9 mouse cellular contexts compared by ENCODE assay signal in genomic region chr12:80230854-80231253, GRCm38 (mm10). TPM values are rescaled to one million over a fixed set of nuclear protein-coding genes. Genes with fewer than 3 reads are reported as not detected.
DNase-seq lines count a peak whose midpoint lies in the region; ATAC-seq lines count a peak whose summit lies in the region.
"Had no signal": no experiment of that assay in that cellular context is flagged by ENCODE, and none has a peak within 500 bp of the region (broad histone marks: within the 10 kb centered on the region; RNA-seq: fewer than 3 reads in every experiment).

No protein-coding gene starts in this region.

- peaks cover 50% of the 10 kb centered on the region for H3K4me1 ChIP-seq in kidney, embryonic 14.5 days (ENCODE audit: control insufficient read depth, insufficient read depth, low read length)
- peaks cover 32% of the 10 kb centered on the region for H3K4me1 ChIP-seq in embryonic facial prominence, embryonic 11.5 days (ENCODE audit: control insufficient read depth, insufficient read depth, low read length)
- H3K4me1 ChIP-seq in hindbrain, embryonic 16.5 days (ENCODE audit: control insufficient read depth, insufficient read depth, low read depth, low read length), result peaks cover 30% of the 10 kb centered on the region
- H3K4me1 ChIP-seq in midbrain, embryonic 15.5 days, result peaks cover 16% of the 10 kb centered on the region

- DNase-seq in kidney, postnatal 14 days, result no peak
- DNase-seq in embryonic facial prominence, embryonic 11.5 days (ENCODE audit: low spot score), result no peak
- no peak for DNase-seq in cerebellum, postnatal 14 days
- no peak for DNase-seq in cerebellum, adult 9-11 months
- no peak for DNase-seq in thymus, postnatal 0 days (ENCODE audit: low spot score)
- DNase-seq: cerebellum, postnatal 36 days had no signal

- peak overlapping the region; percentile 93 for H3K27ac ChIP-seq in kidney, embryonic 14.5 days (ENCODE audit: low read depth, low read length)
- H3K27ac ChIP-seq in embryonic facial prominence, embryonic 11.5 days (replicated peaks; ENCODE audit: low read depth, low read length), result peak overlapping the region; percentile 96
- peak overlapping the region; percentile 40; the same call in 1 of the 2 replicates for H3K27ac ChIP-seq in hindbrain, embryonic 16.5 days (ENCODE audit: low read depth, low read length)
- 0 out of 2 replicates have a peak overlapping the region, but pooled peaks have one; percentile 39 for H3K27ac ChIP-seq in midbrain, embryonic 15.5 days

- WGBS in kidney, embryonic 14.5 days, result 35% methylated on average over 5 of the region's 5 CpGs
- 35% methylated on average over 5 of the region's 5 CpGs for WGBS in embryonic facial prominence, embryonic 11.5 days
- 61% methylated on average over 5 of the region's 5 CpGs for WGBS in hindbrain, embryonic 16.5 days
- WGBS in midbrain, embryonic 15.5 days, result 65% methylated on average over 5 of the region's 5 CpGs

- H3K27me3 ChIP-seq in kidney, embryonic 14.5 days (ENCODE audit: control insufficient read depth, insufficient read depth, low read length), result no peaks in the 10 kb centered on the region
- H3K27me3 ChIP-seq in embryonic facial prominence, embryonic 11.5 days (ENCODE audit: control insufficient read depth, insufficient read depth, low read length), result no peaks in the 10 kb centered on the region
- no peaks in the 10 kb centered on the region for H3K27me3 ChIP-seq in hindbrain, embryonic 16.5 days (replicated peaks; ENCODE audit: control insufficient read depth, insufficient read depth, low read length)
- H3K27me3 ChIP-seq in midbrain, embryonic 15.5 days (replicated peaks), result no peaks in the 10 kb centered on the region

- H3K9ac ChIP-seq in kidney, embryonic 14.5 days (ENCODE audit: low read depth, low read length), result no peak overlapping the region
- peak overlapping the region; percentile 30; the same call in 1 of the 2 replicates for H3K9ac ChIP-seq in embryonic facial prominence, embryonic 11.5 days (replicated peaks; ENCODE audit: low read length)
- no peak overlapping the region for H3K9ac ChIP-seq in hindbrain, embryonic 16.5 days (ENCODE audit: low read depth, low read length)
- H3K9ac ChIP-seq in midbrain, embryonic 15.5 days, result no peak overlapping the region

- peak overlapping the region; percentile 13; the same call in 1 of the 2 replicates for H3K4me2 ChIP-seq in kidney, embryonic 14.5 days (replicated peaks; ENCODE audit: low read depth, low read length)
- H3K4me2 ChIP-seq in embryonic facial prominence, embryonic 11.5 days (ENCODE audit: low read depth, low read length), result no peak overlapping the region; the same call in 1 of the 2 replicates
- no peak overlapping the region for H3K4me2 ChIP-seq in hindbrain, embryonic 16.5 days (ENCODE audit: low read length)
- H3K4me2 ChIP-seq in midbrain, embryonic 15.5 days, result no peak overlapping the region

- no peaks in the 10 kb centered on the region for H3K9me3 ChIP-seq in kidney, embryonic 14.5 days (ENCODE audit: control insufficient read depth, low read length)
- H3K9me3 ChIP-seq in embryonic facial prominence, embryonic 11.5 days (replicated peaks; ENCODE audit: control insufficient read depth, low read length), result no peaks in the 10 kb centered on the region
- no peaks in the 10 kb centered on the region for H3K9me3 ChIP-seq in hindbrain, embryonic 16.5 days (ENCODE audit: control insufficient read depth, low read length)
- H3K9me3 ChIP-seq in midbrain, embryonic 15.5 days, result no peaks in the 10 kb centered on the region

- 0 out of 2 replicates have a peak, but pooled peaks have one; percentile 30 for ATAC-seq in kidney, embryonic 14.5 days (ENCODE audit: low FRiP score, low TSS enrichment)
- no peak for ATAC-seq in embryonic facial prominence, embryonic 11.5 days (replicated peaks; ENCODE audit: insufficient number of reproducible peaks, low FRiP score, low TSS enrichment, low read depth)
- ATAC-seq in hindbrain, embryonic 16.5 days, result no peak
- no peak for ATAC-seq in midbrain, embryonic 15.5 days (replicated peaks)

- H3K4me3 ChIP-seq in kidney, embryonic 14.5 days (ENCODE audit: low read length), result no peak overlapping the region
- H3K4me3 ChIP-seq in embryonic facial prominence, embryonic 11.5 days (ENCODE audit: low read depth, low read length), result no peak overlapping the region
- H3K4me3 ChIP-seq in hindbrain, embryonic 16.5 days (ENCODE audit: low read length), result no peak overlapping the region
- H3K4me3 ChIP-seq in midbrain, embryonic 15.5 days, result no peak overlapping the region

- H3K36me3 ChIP-seq in kidney, embryonic 14.5 days (ENCODE audit: control insufficient read depth, insufficient read depth, low read length), result no peaks in the 10 kb centered on the region; the same call in 1 of the 2 replicates
- no peaks in the 10 kb centered on the region for H3K36me3 ChIP-seq in embryonic facial prominence, embryonic 11.5 days (replicated peaks; ENCODE audit: control insufficient read depth, insufficient read depth, low read depth, low read length)
- H3K36me3 ChIP-seq in hindbrain, embryonic 16.5 days (ENCODE audit: control insufficient read depth, insufficient read depth, low read length), result no peaks in the 10 kb centered on the region
- H3K36me3 ChIP-seq in midbrain, embryonic 15.5 days (replicated peaks), result no peaks in the 10 kb centered on the region

RNA-seq across cellular contexts. Expression of gene Actn1, which starts 29.3 kb away (rescaled TPM):
- 38.3 and 52.6 TPM in 2 replicates for polyA plus RNA-seq in kidney, embryonic 14.5 days (2014; fragmentation: Nextera tagmentation; extraction: Ambion mirVana)
- polyA plus RNA-seq in embryonic facial prominence, embryonic 11.5 days (2014; fragmentation: Nextera tagmentation; extraction: Ambion mirVana), result 34.6 and 34.8 TPM in 2 replicates
- 8.3 and 9.1 TPM in 2 replicates for polyA plus RNA-seq in hindbrain, embryonic 16.5 days (2015; fragmentation: Nextera tagmentation; extraction: Ambion mirVana)
- polyA plus RNA-seq in midbrain, embryonic 15.5 days (2015; fragmentation: Nextera tagmentation; extraction: Ambion mirVana), result 6.9 and 7.7 TPM in 2 replicates
- polyA plus RNA-seq in thymus, postnatal 0 days (2015; fragmentation: Nextera tagmentation; extraction: Ambion mirVana), result 36.9 and 41.0 TPM in 2 replicates

Comparison
In these comparisons a context has a peak if more than half of its experiments do, and no peak if none do; other contexts are left out.
1. H3K27ac ChIP-seq: peak in every context shown above with its lines; median percentile 96 in embryonic facial prominence, embryonic 11.5 days; 93 in kidney, embryonic 14.5 days; 40 in hindbrain, embryonic 16.5 days; 39 in midbrain, embryonic 15.5 days.